Comparison of ENCODE assay signal across 9 mouse cellular contexts in genomic region chr3:115615994-115616598, GRCm38 (mm10).
DNase-seq lines count a peak whose midpoint lies in the region; ATAC-seq and TF ChIP-seq lines count a peak whose summit lies in the region.
"Had no signal": no experiment of that assay in that cellular context is flagged by ENCODE, and none has a peak within 500 bp of the region (broad histone marks: within the 10 kb centered on the region; RNA-seq: fewer than 3 reads in every experiment).

No protein-coding gene starts in this region.

- TF ChIP-seq EP300 in stomach, postnatal 0 days (optimal IDR thresholded peaks at IDR 0.05) = no peak

- DNase-seq in thymus, adult 2 months = peak; percentile 22
- DNase-seq in thymus, adult 18-20 months = no peak
- DNase-seq in cerebellum, adult 11 months = peak; percentile 25
- peak; percentile 57 for DNase-seq in forebrain, postnatal 0 days
- DNase-seq in left cerebral cortex, adult 18-20 months (ENCODE audit: low spot score in 2 of 2) = peak; percentile 57 to 62
- peak; percentile 42 for DNase-seq in mesoderm, embryonic 11.5 days (ENCODE audit: low read depth, low spot score)
- peak; percentile 16 for DNase-seq in stomach, postnatal 0 days (ENCODE audit: low spot score)
- DNase-seq in urinary bladder, postnatal 25 days (ENCODE audit: low spot score) = no peak

- no peaks in the 10 kb centered on the region for H3K36me3 ChIP-seq in thymus, adult 2 months (ENCODE audit: control insufficient read depth, insufficient read depth, low read length)
- no peaks in the 10 kb centered on the region for H3K36me3 ChIP-seq in forebrain, postnatal 0 days (ENCODE audit: insufficient read depth)
- no peaks in the 10 kb centered on the region for H3K36me3 ChIP-seq in stomach, postnatal 0 days (ENCODE audit: control insufficient read depth, insufficient read depth, low read length)

- no peak overlapping the region for H3K9ac ChIP-seq in forebrain, postnatal 0 days
- H3K9ac ChIP-seq in stomach, postnatal 0 days (ENCODE audit: low read length) = no peak overlapping the region

- H3K4me1 ChIP-seq in thymus, adult 2 months (replicated peaks; ENCODE audit: control insufficient read depth, insufficient read depth, low read length) = no peaks in the 10 kb centered on the region
- no peaks in the 10 kb centered on the region for H3K4me1 ChIP-seq in forebrain, postnatal 0 days (ENCODE audit: insufficient read depth)
- no peaks in the 10 kb centered on the region for H3K4me1 ChIP-seq in stomach, postnatal 0 days (replicated peaks; ENCODE audit: control insufficient read depth, insufficient read depth)

- no peak for TF ChIP-seq POLR2A in thymus, adult 2 months (IDR thresholded peaks at IDR 0.05; ENCODE audit: control insufficient read depth, extremely low read depth, insufficient read depth, low read length, poor library complexity)

- no peak overlapping the region for H3K4me2 ChIP-seq in forebrain, postnatal 0 days (ENCODE audit: low read depth)
- H3K4me2 ChIP-seq in stomach, postnatal 0 days (replicated peaks; ENCODE audit: low read depth) = no peak overlapping the region

- peak; percentile 63 for ATAC-seq in forebrain, postnatal 0 days
- no peak for ATAC-seq in stomach, postnatal 0 days (ENCODE audit: low FRiP score, low TSS enrichment)

- no peaks in the 10 kb centered on the region for H3K9me3 ChIP-seq in forebrain, postnatal 0 days (ENCODE audit: low read length)
- no peaks in the 10 kb centered on the region for H3K9me3 ChIP-seq in stomach, postnatal 0 days (ENCODE audit: control insufficient read depth, low read length)

- TF ChIP-seq CTCF in thymus, adult 2 months (IDR thresholded peaks at IDR 0.05; ENCODE audit: borderline replicate concordance, control insufficient read depth, extremely low read depth, insufficient read depth, low read length, poor library complexity) = no peak
- peak; percentile 65 for TF ChIP-seq CTCF in forebrain, postnatal 0 days (IDR thresholded peaks at IDR 0.05; ENCODE audit: low read depth)
- TF ChIP-seq CTCF in stomach, postnatal 0 days (IDR thresholded peaks at IDR 0.05; ENCODE audit: low read depth) = peak; percentile 62

- H3K27ac ChIP-seq in thymus, adult 2 months (ENCODE audit: control insufficient read depth, insufficient read depth, low read length) = no peak overlapping the region
- H3K27ac ChIP-seq in forebrain, postnatal 0 days (ENCODE audit: low read depth, low read length) = no peak overlapping the region
- H3K27ac ChIP-seq in stomach, postnatal 0 days (replicated peaks) = no peak overlapping the region

- H3K27me3 ChIP-seq in thymus, adult 2 months (ENCODE audit: control insufficient read depth, insufficient read depth, low read length) = no peaks in the 10 kb centered on the region
- no peaks in the 10 kb centered on the region for H3K27me3 ChIP-seq in forebrain, postnatal 0 days (ENCODE audit: insufficient read depth, low read length)
- H3K27me3 ChIP-seq in stomach, postnatal 0 days (ENCODE audit: control insufficient read depth, insufficient read depth, low read length) = no peaks in the 10 kb centered on the region

- WGBS in thymus, adult 2 months = 69% methylated on average over 7 of the region's 7 CpGs
- 27% methylated on average over 7 of the region's 7 CpGs for WGBS in forebrain, postnatal 0 days
- 31% methylated on average over 7 of the region's 7 CpGs for WGBS in stomach, postnatal 0 days

- no peak overlapping the region for H3K4me3 ChIP-seq in thymus, adult 2 months (ENCODE audit: control insufficient read depth, insufficient read depth, low read length)
- no peak overlapping the region for H3K4me3 ChIP-seq in forebrain, postnatal 0 days (ENCODE audit: low read depth, low read length)
- H3K4me3 ChIP-seq in stomach, postnatal 0 days (ENCODE audit: low read depth, low read length) = no peak overlapping the region
- H3K4me3 ChIP-seq: myocyte had no signal

Comparison
In these comparisons a context has a peak if more than half of its experiments do, and no peak if none do; other contexts are left out.
1. DNase-seq: peak in thymus, adult 2 months (single experiment), cerebellum, adult 11 months (single experiment), forebrain, postnatal 0 days (single experiment), left cerebral cortex, adult 18-20 months (2 of 2), mesoderm, embryonic 11.5 days (single experiment) and stomach, postnatal 0 days (single experiment); none in thymus, adult 18-20 months (0 of 2) and urinary bladder, postnatal 25 days (single experiment).